Mouse (Mus musculus): ENCODE results near the gene Hoxb9.

The Hoxb9 gene

GRCm38 (mm10) chr11:96313806-96314428, 42.7 kb downstream of the Hoxb9 start:
- no peak for DNase-seq (ENCODE audit: low spot score)

- DNase-seq (ENCODE audit: low spot score): no peak
These were observed 43.5 kb downstream of the Hoxb9 start for GRCm38 (mm10) chr11:96314671-96315343.

GRCm38 (mm10) chr11:96315344-96315681, 44.1 kb downstream of the Hoxb9 start:
- DNase-seq (ENCODE audit: low spot score): no peak

- no peak for DNase-seq (ENCODE audit: low spot score)
These were observed 45.7 kb downstream of the Hoxb9 start for GRCm38 (mm10) chr11:96316696-96317607.

- DNase-seq (ENCODE audit: low spot score): no peak
These were observed 46.5 kb downstream of the Hoxb9 start, which contains the start of gene Hoxb4 for GRCm38 (mm10) chr11:96317608-96318367. Hoxb4 (plus strand) TSS chr11:96318267.

GRCm38 (mm10) chr11:96318368-96319070, 47.3 kb downstream of the Hoxb9 start:
- DNase-seq (ENCODE audit: low spot score): no peak

- DNase-seq (ENCODE audit: low spot score): no peak
These were observed 48.0 kb downstream of the Hoxb9 start for GRCm38 (mm10) chr11:96319071-96319902.

- no peak for DNase-seq (ENCODE audit: low spot score)
These were observed 48.7 kb downstream of the Hoxb9 start for GRCm38 (mm10) chr11:96319910-96320309.

- DNase-seq (ENCODE audit: low spot score): no peak
These were observed 49.4 kb downstream of the Hoxb9 start for GRCm38 (mm10) chr11:96320688-96321087.

GRCm38 (mm10) chr11:96321846-96322245, 50.6 kb downstream of the Hoxb9 start:
- no peak for DNase-seq (ENCODE audit: low spot score)

GRCm38 (mm10) chr11:96322738-96323137, 51.5 kb downstream of the Hoxb9 start:
- DNase-seq (ENCODE audit: low spot score): no peak

- no peak for DNase-seq (ENCODE audit: low spot score)
These were observed 51.9 kb downstream of the Hoxb9 start, which contains the start of gene Hoxb3 for GRCm38 (mm10) chr11:96323154-96323553. Hoxb3 (plus strand) TSS chr11:96323326.

- DNase-seq (ENCODE audit: low spot score): no peak
These were observed 52.9 kb downstream of the Hoxb9 start for GRCm38 (mm10) chr11:96324125-96324524.

GRCm38 (mm10) chr11:96324965-96325364, 53.7 kb downstream of the Hoxb9 start:
- DNase-seq (ENCODE audit: low spot score): no peak

GRCm38 (mm10) chr11:96325747-96326212, 54.5 kb downstream of the Hoxb9 start:
- no peak for DNase-seq (ENCODE audit: low spot score)
